Mouse (Mus musculus) heart, embryonic 10.5 days (tissue): ENCODE data around the gene Nkrf. TPM values are rescaled to one million over a fixed set of nuclear protein-coding genes. Genes with fewer than 3 reads are reported as not detected.
A peak's percentile ranks its signal among the peaks of the same experiment; 100 is the strongest.

Source experiments
- DNase-seq: peaks from one replicate; pipeline ENCODE4 v3.0.0-alpha.2; 2017; ENCODE audit warnings: low spot score
- H3K27ac ChIP-seq: fragments of 300-500 bp; sonication (generic); 2 replicates; pipeline ENCODE4 v1.5.1; 2016; ENCODE audit warnings: mild to moderate bottlenecking
- H3K27me3 ChIP-seq: fragments of 300-500 bp; sonication (generic); 2 replicates; pipeline ENCODE4 v1.6.1; 2016; ENCODE audit warnings: mild to moderate bottlenecking; ENCODE audit not compliant: poor library complexity, insufficient read depth, severe bottlenecking
- H3K36me3 ChIP-seq: fragments of 300-500 bp; sonication (generic); 2 replicates; pipeline ENCODE4 v1.6.1; 2016; ENCODE audit warnings: mild to moderate bottlenecking, moderate library complexity
- H3K4me1 ChIP-seq: fragments of 300-500 bp; sonication (generic); 2 replicates; pipeline ENCODE4 v1.6.1; 2016; ENCODE audit warnings: mild to moderate bottlenecking
- H3K4me3 ChIP-seq: fragments of 300-500 bp; sonication (generic); 2 replicates; pipeline ENCODE4 v1.5.1; 2016; ENCODE audit warnings: mild to moderate bottlenecking, moderate library complexity
- H3K9me3 ChIP-seq: fragments of 300-500 bp; sonication (generic); 2 replicates; pipeline ENCODE4 v1.6.1; 2016; ENCODE audit warnings: mild to moderate bottlenecking, moderate library complexity
- WGBS: fragments of 180-500 bp; shearing (Covaris S2); methylation state at CpG from one replicate; pipeline ENCODE4 v1.1.7; 2016; 5-methylcytosine and 5-hydroxymethylcytosine counted together
- polyA plus RNA-seq: library from polyadenylated mRNA; unstranded; fragments of >200 nt; fragmentation: Nextera tagmentation; extraction: Ambion mirVana; gene quantifications from 2 replicates; pipeline ENCODE4 v1.2.1, GENCODE M21; 2016

Nkrf gene
- 1.2 and 1.9 TPM in 2 replicates for polyA plus RNA-seq

DNA sequence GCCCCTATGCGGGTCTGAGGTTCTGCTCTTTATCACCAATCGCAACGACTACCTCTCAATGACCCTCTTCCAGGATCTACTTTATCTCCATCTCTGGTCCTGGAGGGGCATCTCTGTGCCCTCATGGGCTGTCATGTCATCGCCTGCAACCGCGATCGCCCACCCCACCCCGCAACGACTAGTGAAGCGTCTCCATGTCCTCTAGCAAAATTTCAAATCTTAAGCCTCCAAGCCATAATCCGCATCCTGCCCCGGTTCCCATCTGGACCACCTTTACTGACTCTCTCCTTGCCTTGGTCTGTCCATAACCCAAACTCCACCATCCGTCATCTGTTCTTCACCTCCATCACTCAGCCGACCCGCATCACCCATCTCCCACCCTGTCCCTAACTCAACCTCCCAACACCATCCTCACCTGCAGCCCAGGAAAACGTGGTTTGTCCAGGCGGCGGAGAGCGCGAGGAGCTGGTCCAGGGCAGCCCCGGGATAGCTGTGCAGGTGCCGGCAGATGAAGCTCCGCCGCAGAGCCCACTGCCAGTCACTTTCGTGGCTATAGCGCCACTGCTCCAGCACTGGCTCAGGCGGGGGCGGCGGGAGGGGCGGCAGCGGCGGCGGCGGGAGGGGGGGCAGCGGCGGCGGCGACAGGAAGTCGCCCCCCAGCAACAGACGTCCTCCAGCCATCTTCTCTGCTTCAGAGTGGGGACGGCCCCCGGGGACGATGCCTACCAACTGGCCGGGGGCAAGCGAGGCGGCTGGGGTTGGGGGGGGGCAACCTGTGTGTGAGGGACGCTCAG, at the start of gene Nkrf:
TSS of gene Nkrf (minus strand) at position 579 of the 794 bp plus-strand sequence.
- no peaks in the 10 kb centered on the region for H3K36me3 ChIP-seq
- no peaks in the 10 kb centered on the region for H3K9me3 ChIP-seq
- WGBS = 18% methylated on average over 46 of the region's 47 CpGs
- DNase-seq = no peak
- H3K27me3 ChIP-seq = no peaks in the 10 kb centered on the region
- H3K4me3 ChIP-seq = peak within 1 kb of the TSS; percentile 68
- peak within 1 kb of the TSS; percentile 87 for H3K27ac ChIP-seq
- H3K4me1 ChIP-seq = no peaks in the 10 kb centered on the region

DNA sequence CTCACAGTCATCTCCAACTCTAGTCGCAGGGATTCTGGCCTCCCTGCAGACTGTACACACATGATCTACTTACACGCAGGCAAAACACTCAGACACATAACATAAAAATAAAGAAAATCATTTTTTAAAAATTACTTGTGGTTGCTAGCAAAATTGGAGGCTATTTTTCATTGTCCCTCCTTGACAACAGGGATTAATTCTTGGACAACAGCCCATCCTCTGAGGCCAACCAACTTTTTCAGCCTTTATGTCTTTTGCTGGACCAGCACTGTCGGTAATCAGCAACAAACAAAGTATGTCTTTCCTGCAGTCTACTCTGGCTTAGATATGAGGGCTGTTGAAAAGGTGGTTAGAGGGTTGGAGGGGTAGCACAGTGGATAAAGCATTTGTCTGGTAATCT, 38.4 kb upstream of the Nkrf start:
- DNase-seq = no peak
- H3K27me3 ChIP-seq = no peaks in the 10 kb centered on the region
- H3K4me3 ChIP-seq = no peak overlapping the region
- peaks cover 8% of the 10 kb centered on the region; the same call in 1 of the 2 replicates for H3K36me3 ChIP-seq
- H3K9me3 ChIP-seq = no peaks in the 10 kb centered on the region
- H3K4me1 ChIP-seq = no peaks in the 10 kb centered on the region
- WGBS = 78% methylated on average over 3 of the region's 3 CpGs
- no peak overlapping the region for H3K27ac ChIP-seq

DNA sequence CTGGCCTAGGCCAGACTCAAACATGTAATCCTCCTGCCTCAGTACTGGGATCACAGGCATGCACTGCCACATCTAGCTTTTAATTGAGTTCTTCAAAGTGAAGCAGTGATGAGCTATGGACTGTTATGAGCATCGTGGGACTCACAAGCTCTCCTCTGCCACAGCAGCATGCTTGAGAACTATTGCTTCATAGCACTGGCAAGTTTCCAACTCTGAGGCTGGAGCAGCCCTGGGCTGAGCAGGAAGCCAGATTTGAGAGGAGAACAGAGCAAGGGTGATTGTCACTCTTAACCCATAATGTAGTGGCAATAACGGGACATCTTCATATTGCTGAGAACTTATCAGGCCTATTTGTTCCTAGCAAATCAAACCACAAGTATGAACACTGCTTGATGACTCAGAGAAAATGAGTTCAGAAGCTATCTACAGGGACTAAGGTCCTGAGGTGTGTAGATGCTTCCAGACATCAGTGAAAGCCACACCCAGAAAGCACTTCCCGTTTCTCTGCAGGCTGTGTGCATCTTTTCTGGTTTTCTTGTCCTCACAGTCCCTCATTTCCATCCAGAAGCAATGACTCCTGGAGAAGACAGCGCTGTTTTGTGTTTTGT, 37.2 kb upstream of the Nkrf start:
- H3K27me3 ChIP-seq = no peaks in the 10 kb centered on the region

DNA sequence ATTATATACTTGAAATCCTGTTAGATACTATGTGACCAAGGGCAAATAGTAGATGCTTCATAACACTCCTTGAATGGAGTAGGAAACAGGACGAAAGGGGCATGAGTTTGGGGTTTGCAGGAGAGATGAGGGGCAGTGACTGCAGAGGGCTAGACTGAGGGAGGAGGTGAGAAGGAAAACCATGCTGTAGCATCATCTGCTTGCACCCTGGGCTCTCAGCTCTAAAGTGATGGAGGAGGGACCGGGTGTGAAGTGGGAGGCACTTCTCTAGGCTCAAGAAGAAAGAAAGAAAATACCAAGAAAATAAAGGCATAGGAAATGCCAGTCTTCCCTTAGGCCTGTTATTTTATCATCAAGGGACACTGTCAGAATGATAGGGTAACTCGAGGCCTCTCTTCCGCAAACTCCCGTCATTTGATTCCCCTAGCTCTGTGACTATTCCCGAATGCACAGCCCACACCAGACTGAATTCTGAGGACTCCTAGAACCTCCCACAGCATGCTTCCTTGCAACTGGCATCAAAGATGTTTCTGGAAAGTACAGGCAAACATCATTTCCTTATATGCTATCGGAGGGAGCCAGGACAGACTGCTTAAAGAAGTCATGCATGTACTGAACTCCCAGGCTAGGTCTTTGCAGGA, 32.7 kb upstream of the Nkrf start:
- 63% methylated on average over 7 of the region's 7 CpGs for WGBS
- H3K27me3 ChIP-seq = no peaks in the 10 kb centered on the region
- no peak overlapping the region for H3K27ac ChIP-seq
- no peaks in the 10 kb centered on the region for H3K4me1 ChIP-seq
- no peaks in the 10 kb centered on the region for H3K9me3 ChIP-seq
- H3K4me3 ChIP-seq = no peak overlapping the region
- no peak for DNase-seq
- H3K36me3 ChIP-seq = no peaks in the 10 kb centered on the region

More for the DNA sequence above, 37.2 kb upstream of the Nkrf start:
- no peak overlapping the region for H3K4me3 ChIP-seq
- peaks cover 8% of the 10 kb centered on the region; the same call in 1 of the 2 replicates for H3K36me3 ChIP-seq
- H3K9me3 ChIP-seq = no peaks in the 10 kb centered on the region
- no peaks in the 10 kb centered on the region for H3K4me1 ChIP-seq
- WGBS = 71% methylated on average over 4 of the region's 4 CpGs
- DNase-seq = no peak
- H3K27ac ChIP-seq = no peak overlapping the region

DNA sequence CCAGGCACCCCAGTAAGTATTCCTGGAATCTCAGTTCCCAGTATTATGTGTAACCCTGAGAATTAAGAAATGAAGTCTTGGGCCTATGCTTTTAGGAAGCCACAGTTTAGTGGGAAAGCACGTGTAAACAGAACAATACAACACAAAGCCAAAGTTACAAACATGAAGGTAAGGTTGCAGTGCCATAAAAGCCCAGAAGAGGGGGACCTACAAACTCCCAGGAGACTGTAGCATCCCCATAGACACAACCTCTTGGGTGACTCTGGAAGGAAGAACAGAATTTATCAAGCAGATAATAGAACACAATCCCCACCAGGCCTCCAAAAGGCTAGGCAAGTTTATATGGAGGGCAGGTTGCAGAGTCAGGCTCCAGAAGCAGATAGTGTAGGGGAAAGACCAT, 27.9 kb upstream of the Nkrf start:
- DNase-seq = no peak
- H3K27me3 ChIP-seq = no peaks in the 10 kb centered on the region
- 65% methylated on average over 1 of the region's 1 CpGs for WGBS

DNA sequence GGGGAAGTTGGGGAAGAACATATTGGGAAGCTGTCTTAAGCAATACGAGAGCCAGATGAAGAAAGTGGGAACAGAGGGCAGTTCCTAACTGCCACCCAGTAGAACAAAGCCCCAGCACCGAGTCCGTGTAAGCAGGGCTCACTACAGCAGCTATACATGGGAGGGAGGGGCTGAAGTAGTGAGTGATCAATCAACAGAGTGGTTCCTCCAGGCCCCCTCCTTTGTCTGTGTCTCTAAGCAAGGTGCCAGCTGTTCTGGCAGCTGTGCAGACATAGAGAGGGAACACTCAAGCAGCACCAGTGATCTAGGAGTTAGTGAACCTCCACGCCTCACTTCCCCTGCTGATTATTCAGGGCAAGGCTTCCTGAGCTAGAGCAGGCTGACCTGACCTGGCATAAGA, 27.0 kb upstream of the Nkrf start:
- no peaks in the 10 kb centered on the region for H3K9me3 ChIP-seq
- no peaks in the 10 kb centered on the region for H3K36me3 ChIP-seq
- WGBS = 73% methylated on average over 4 of the region's 4 CpGs
- H3K27ac ChIP-seq = no peak overlapping the region
- no peaks in the 10 kb centered on the region for H3K4me1 ChIP-seq
- H3K27me3 ChIP-seq = no peaks in the 10 kb centered on the region
- H3K4me3 ChIP-seq = no peak overlapping the region
- DNase-seq = no peak

More for the DNA sequence above, 27.9 kb upstream of the Nkrf start:
- Histone ChIP-seq H3K27ac (no peak overlapping the region), H3K9me3 (no peaks in the 10 kb centered on the region), H3K4me3 (no peak overlapping the region), H3K4me1 (no peaks in the 10 kb centered on the region), H3K36me3 (no peaks in the 10 kb centered on the region)

DNA sequence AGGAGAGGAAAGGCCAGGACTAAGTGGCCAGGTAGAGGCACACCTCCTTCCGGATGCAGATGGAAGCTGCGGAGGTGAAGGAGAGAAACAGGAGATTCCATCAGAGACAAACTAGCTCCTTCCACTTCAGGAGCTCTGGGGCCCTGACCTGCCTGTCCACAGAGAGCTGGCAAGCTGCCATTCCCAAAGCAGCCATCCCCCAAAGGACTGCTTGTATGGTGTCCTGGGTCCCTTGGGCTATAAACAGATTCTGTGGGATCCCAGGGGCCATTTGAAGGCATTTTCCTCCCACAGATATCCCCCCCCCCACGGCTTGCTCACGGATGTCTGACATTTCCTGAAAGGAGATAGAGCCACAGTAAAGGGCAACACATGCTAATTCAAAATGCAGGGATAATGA, 26.1 kb upstream of the Nkrf start:
- H3K4me1 ChIP-seq = no peaks in the 10 kb centered on the region
- DNase-seq = no peak
- H3K4me3 ChIP-seq = no peak overlapping the region
- H3K27ac ChIP-seq = no peak overlapping the region
- WGBS = 67% methylated on average over 4 of the region's 4 CpGs
- no peaks in the 10 kb centered on the region for H3K36me3 ChIP-seq
- no peaks in the 10 kb centered on the region for H3K9me3 ChIP-seq
- H3K27me3 ChIP-seq = no peaks in the 10 kb centered on the region

DNA sequence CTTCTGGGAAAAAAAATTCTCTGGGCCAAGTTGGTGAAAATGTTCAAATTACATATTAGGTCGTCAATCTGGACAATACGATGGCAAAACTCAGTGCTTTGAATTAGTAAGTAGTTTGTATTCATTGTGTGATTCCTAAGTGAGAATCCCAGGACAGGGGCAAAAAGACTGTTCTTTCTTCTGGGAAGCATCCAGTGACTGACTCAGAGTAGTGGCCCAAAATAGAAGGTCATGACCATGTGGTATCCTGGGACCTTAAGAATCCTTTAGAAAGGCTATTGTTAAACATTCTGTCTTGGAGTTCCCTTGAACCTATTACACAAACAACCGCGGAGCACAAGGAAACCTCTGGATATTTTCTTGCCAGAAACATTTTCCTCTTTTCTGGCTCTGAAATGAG, 18.6 kb upstream of the Nkrf start:
- Histone ChIP-seq H3K9me3 (no peaks in the 10 kb centered on the region), H3K4me1 (no peaks in the 10 kb centered on the region), H3K27ac (no peak overlapping the region), H3K4me3 (no peak overlapping the region), H3K36me3 (no peaks in the 10 kb centered on the region), H3K27me3 (no peaks in the 10 kb centered on the region)
- no peak for DNase-seq
- WGBS = 83% methylated on average over 4 of the region's 4 CpGs

DNA sequence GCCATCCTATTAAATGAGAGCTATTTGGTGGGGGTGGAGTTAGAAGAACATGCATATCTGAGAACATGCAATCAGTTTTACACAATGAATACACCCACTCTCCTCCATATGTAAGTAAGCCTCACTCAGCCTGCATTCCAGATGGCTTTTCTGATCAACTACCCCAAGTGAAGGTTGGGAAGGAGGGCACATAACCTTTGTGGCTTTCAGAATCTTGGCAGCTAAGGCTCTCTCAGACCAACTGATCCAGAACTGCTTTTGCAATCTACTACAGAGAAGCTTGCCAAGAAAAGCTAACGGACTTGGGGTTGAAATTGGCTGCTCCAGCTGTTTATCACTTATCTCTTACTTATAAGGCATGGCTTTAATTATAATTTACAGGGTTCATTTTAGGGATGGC, 15.1 kb upstream of the Nkrf start:
- no peaks in the 10 kb centered on the region for H3K27me3 ChIP-seq
- WGBS = 94% methylated on average over 1 of the region's 1 CpGs
- no peaks in the 10 kb centered on the region for H3K4me1 ChIP-seq
- no peak for DNase-seq
- no peaks in the 10 kb centered on the region for H3K36me3 ChIP-seq
- H3K9me3 ChIP-seq = no peaks in the 10 kb centered on the region
- H3K27ac ChIP-seq = no peak overlapping the region
- no peak overlapping the region for H3K4me3 ChIP-seq

DNA sequence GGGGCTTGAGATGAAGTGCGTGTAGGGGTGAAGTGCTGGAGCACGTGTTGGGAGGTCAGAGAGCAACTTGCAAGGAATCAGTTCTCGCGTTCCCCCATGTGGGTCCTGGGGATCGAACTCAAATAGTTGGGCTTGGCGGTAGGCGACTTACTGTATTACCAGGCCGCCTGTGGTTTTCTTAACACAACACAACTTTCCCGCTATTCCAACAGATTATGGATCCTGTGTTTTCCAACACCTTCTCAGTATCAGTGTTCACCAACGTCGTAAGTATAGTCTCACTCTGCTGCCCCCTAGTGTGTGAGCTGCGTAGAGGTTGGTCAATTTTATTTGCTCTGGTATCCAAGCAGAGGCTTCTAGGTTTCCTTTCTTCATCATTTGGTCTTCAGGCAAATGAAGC, 8.6 kb upstream of the Nkrf start:
- Histone ChIP-seq H3K4me1 (no peaks in the 10 kb centered on the region), H3K27ac (no peak overlapping the region)
- WGBS = 44% methylated on average over 12 of the region's 12 CpGs

DNA sequence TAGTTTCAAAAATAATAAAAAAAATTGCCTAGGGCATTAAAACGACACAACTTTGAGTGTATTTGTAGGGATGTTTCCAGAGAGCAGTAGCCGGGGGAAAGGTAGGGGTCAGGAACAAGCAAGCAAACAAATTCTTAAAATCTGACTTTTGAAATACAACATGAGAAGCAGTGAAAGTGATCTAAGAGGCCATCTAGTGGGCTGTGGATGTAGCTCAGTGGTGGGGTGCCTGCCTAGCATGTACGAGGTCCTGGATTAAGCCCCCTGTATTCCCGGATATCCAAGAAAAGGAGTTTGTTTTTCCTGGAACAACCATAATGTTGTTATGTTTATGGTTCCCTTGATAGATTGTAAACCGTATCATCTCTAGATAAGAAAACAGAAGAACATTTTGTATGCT, 3.8 kb upstream of the Nkrf start:
- no peaks in the 10 kb centered on the region for H3K27me3 ChIP-seq
- H3K4me3 ChIP-seq = no peak overlapping the region
- H3K27ac ChIP-seq = no peak overlapping the region
- no peaks in the 10 kb centered on the region for H3K36me3 ChIP-seq
- WGBS = 31% methylated on average over 5 of the region's 5 CpGs
- H3K9me3 ChIP-seq = no peaks in the 10 kb centered on the region
- no peaks in the 10 kb centered on the region for H3K4me1 ChIP-seq
- no peak for DNase-seq

More for the DNA sequence above, 8.6 kb upstream of the Nkrf start:
- no peak for DNase-seq
- Histone ChIP-seq H3K36me3 (no peaks in the 10 kb centered on the region), H3K27me3 (no peaks in the 10 kb centered on the region), H3K9me3 (no peaks in the 10 kb centered on the region), H3K4me3 (no peak overlapping the region)

DNA sequence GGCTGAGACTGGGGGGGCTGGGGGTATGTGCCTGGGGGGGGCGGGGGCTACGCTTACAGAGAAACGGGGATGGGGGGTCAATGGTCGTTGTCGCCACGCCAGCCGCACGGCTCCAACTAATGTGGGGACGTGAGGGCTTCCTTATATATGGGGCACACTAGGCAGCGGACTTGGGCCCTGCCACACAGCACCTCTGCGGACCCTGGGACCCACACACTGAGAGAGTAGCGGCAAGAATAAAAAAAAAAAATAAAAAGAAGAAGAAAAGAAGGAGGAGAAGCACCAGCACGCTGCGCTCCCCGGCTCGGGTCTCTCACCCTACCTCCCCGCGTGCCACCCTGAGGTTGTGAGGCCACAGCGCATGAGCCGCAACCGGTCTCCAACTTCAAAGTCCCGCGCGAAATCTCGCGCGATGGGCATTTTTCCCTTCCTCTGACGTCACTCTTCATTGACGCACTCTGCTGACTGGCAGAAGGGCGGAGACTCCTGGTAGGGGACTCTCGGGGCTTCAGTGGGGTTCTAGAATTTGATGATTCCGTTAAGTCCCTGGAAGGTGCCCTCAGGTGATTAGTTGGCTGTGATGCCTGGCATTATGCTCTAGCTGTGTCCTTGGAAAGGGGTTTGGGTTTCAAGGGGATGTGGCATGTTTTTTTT, 543 bp upstream of the Nkrf start:
- Histone ChIP-seq H3K4me1 (no peaks in the 10 kb centered on the region), H3K36me3 (no peaks in the 10 kb centered on the region), H3K27me3 (no peaks in the 10 kb centered on the region), H3K9me3 (no peaks in the 10 kb centered on the region), H3K4me3 (peak overlapping the region; percentile 68), H3K27ac (peak overlapping the region; percentile 87)
- WGBS = 19% methylated on average over 31 of the region's 32 CpGs
- DNase-seq = peak; percentile 94

DNA sequence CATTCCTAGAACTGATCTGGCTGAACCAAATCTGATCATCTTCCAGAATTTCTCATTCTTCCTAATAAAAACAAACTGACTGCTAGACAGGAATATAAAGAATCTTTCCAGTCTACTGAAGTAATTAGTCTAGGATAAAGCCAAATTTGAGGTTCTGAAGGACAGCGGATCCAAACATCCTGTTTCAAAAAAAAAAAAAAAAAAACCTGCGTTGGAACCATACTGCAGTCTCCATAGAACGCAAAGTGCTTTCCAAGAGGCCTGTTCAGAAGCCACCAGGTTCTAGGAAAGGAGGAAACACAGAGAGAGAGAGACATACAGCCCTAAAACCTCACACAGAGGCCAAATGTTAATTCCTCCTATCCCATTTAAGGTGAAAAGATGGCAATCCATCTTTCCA, 1.0 kb downstream of the Nkrf start:
- Histone ChIP-seq H3K27ac (no peak overlapping the region), H3K27me3 (no peaks in the 10 kb centered on the region), H3K36me3 (no peaks in the 10 kb centered on the region), H3K9me3 (no peaks in the 10 kb centered on the region), H3K4me1 (no peaks in the 10 kb centered on the region), H3K4me3 (peak overlapping the region; percentile 68)
- DNase-seq = no peak
- 35% methylated on average over 3 of the region's 3 CpGs for WGBS
